Mouse (Mus musculus) neural tube, embryonic 10.5 days (tissue): Measurements from ENCODE around the gene Mrfap1.

Experiments
- DNase-seq: peaks from one replicate; pipeline ENCODE4 v3.0.0-alpha.2; 2017; ENCODE audit warnings: low spot score; ENCODE audit errors: extremely low spot score

The Mrfap1 gene

GRCm38 (mm10) chr5:36796296-36797014 is at the start of gene Mrfap1:
Mrfap1 (minus strand) TSS chr5:36796772.
- DNase-seq = peak; percentile 96

- no peak for DNase-seq
Observed at GRCm38 (mm10) chr5:36844490-36844889, 47.9 kb upstream of the Mrfap1 start.

- DNase-seq = no peak
Observed at GRCm38 (mm10) chr5:36841701-36842100, 45.1 kb upstream of the Mrfap1 start.

- DNase-seq = no peak
Observed at GRCm38 (mm10) chr5:36840092-36840491, 43.5 kb upstream of the Mrfap1 start.

- no peak for DNase-seq
Observed at GRCm38 (mm10) chr5:36839602-36840001, 43.0 kb upstream of the Mrfap1 start.

GRCm38 (mm10) chr5:36839032-36839431 is 42.5 kb upstream of the Mrfap1 start:
- DNase-seq = no peak

GRCm38 (mm10) chr5:36835933-36836332 is 39.4 kb upstream of the Mrfap1 start:
- DNase-seq = peak; percentile 78

GRCm38 (mm10) chr5:36831272-36831671 is 34.7 kb upstream of the Mrfap1 start:
- DNase-seq = no peak

- DNase-seq = peak; percentile 98
Observed at GRCm38 (mm10) chr5:36829913-36830879, 33.6 kb upstream of the Mrfap1 start, which contains the start of gene Man2b2. Man2b2 (minus strand) TSS chr5:36830653.

- no peak for DNase-seq
Observed at GRCm38 (mm10) chr5:36829098-36829497, 32.5 kb upstream of the Mrfap1 start.

- DNase-seq = no peak
Observed at GRCm38 (mm10) chr5:36822907-36823306, 26.3 kb upstream of the Mrfap1 start.

GRCm38 (mm10) chr5:36820142-36820541 is 23.6 kb upstream of the Mrfap1 start:
- peak; percentile 51 for DNase-seq

GRCm38 (mm10) chr5:36819742-36820141 is 23.2 kb upstream of the Mrfap1 start:
- no peak for DNase-seq

GRCm38 (mm10) chr5:36817738-36818137 is 21.2 kb upstream of the Mrfap1 start:
- DNase-seq = no peak

GRCm38 (mm10) chr5:36814554-36814953 is 18.0 kb upstream of the Mrfap1 start:
- DNase-seq = no peak

- peak; percentile 71 for DNase-seq
Observed at GRCm38 (mm10) chr5:36811413-36811812, 14.8 kb upstream of the Mrfap1 start.

GRCm38 (mm10) chr5:36810634-36811033 is 14.1 kb upstream of the Mrfap1 start:
- no peak for DNase-seq

GRCm38 (mm10) chr5:36809123-36809522 is 12.6 kb upstream of the Mrfap1 start:
- DNase-seq = no peak

- DNase-seq = no peak
Observed at GRCm38 (mm10) chr5:36807106-36807505, 10.5 kb upstream of the Mrfap1 start.

- DNase-seq = no peak
Observed at GRCm38 (mm10) chr5:36797291-36797690, 719 bp upstream of the Mrfap1 start.

GRCm38 (mm10) chr5:36795647-36796295 is 801 bp downstream of the Mrfap1 start:
- DNase-seq = peak; percentile 66

- no peak for DNase-seq
Observed at GRCm38 (mm10) chr5:36791861-36792260, 4.7 kb downstream of the Mrfap1 start.
